Mouse (Mus musculus): ENCODE data around the gene Ssna1.

Gene Ssna1

GRCm38 (mm10) chr2:25229582-25229981 is 42.7 kb downstream of the Ssna1 start:
- DNase-seq = no peak

GRCm38 (mm10) chr2:25228995-25229530 is 43.2 kb downstream of the Ssna1 start:
- DNase-seq = no peak

GRCm38 (mm10) chr2:25228431-25228889 is 43.8 kb downstream of the Ssna1 start:
- peak; percentile 93 to 95 for DNase-seq

GRCm38 (mm10) chr2:25227406-25227805 is 44.8 kb downstream of the Ssna1 start:
- DNase-seq = no peak

- peak in 1 of 2 experiments; percentile 43 for DNase-seq
Observed at GRCm38 (mm10) chr2:25226864-25227263, 45.4 kb downstream of the Ssna1 start.

- DNase-seq = no peak
Observed at GRCm38 (mm10) chr2:25225811-25226379, 46.3 kb downstream of the Ssna1 start.

- peak; percentile 98 to 100 for DNase-seq
Observed at GRCm38 (mm10) chr2:25224766-25225752, 47.2 kb downstream of the Ssna1 start.

- DNase-seq = no peak
Observed at GRCm38 (mm10) chr2:25224492-25224765, 47.8 kb downstream of the Ssna1 start, which contains the start of gene Tubb4b. Tubb4b (minus strand) TSS chr2:25224702.

- peak; percentile 81 to 94 for DNase-seq
Observed at GRCm38 (mm10) chr2:25223681-25224491, 48.4 kb downstream of the Ssna1 start.

GRCm38 (mm10) chr2:25221331-25221772 is 50.9 kb downstream of the Ssna1 start:
- no peak for DNase-seq

Measured in kidney, postnatal 25 days (tissue).